Mouse (Mus musculus) heart, embryonic 10.5 days (tissue): ENCODE results near the gene Gatb. TPM values are rescaled to one million over a fixed set of nuclear protein-coding genes. Genes with fewer than 3 reads are reported as not detected.

Source experiments
- DNase-seq: peaks from one replicate; pipeline ENCODE4 v3.0.0-alpha.2; 2017; ENCODE audit warnings: low spot score
- H3K27ac ChIP-seq: fragments of 300-500 bp; sonication (generic); 2 replicates; pipeline ENCODE4 v1.5.1; 2016; ENCODE audit warnings: mild to moderate bottlenecking
- H3K27me3 ChIP-seq: fragments of 300-500 bp; sonication (generic); 2 replicates; pipeline ENCODE4 v1.6.1; 2016; ENCODE audit warnings: mild to moderate bottlenecking; ENCODE audit not compliant: poor library complexity, insufficient read depth, severe bottlenecking
- H3K36me3 ChIP-seq: fragments of 300-500 bp; sonication (generic); 2 replicates; pipeline ENCODE4 v1.6.1; 2016; ENCODE audit warnings: mild to moderate bottlenecking, moderate library complexity
- H3K4me1 ChIP-seq: fragments of 300-500 bp; sonication (generic); 2 replicates; pipeline ENCODE4 v1.6.1; 2016; ENCODE audit warnings: mild to moderate bottlenecking
- H3K4me3 ChIP-seq: fragments of 300-500 bp; sonication (generic); 2 replicates; pipeline ENCODE4 v1.5.1; 2016; ENCODE audit warnings: mild to moderate bottlenecking, moderate library complexity
- H3K9me3 ChIP-seq: fragments of 300-500 bp; sonication (generic); 2 replicates; pipeline ENCODE4 v1.6.1; 2016; ENCODE audit warnings: mild to moderate bottlenecking, moderate library complexity
- WGBS: fragments of 180-500 bp; shearing (Covaris S2); methylation state at CpG from one replicate; pipeline ENCODE4 v1.1.7; 2016; 5-methylcytosine and 5-hydroxymethylcytosine counted together
- polyA plus RNA-seq: library from polyadenylated mRNA; unstranded; fragments of >200 nt; fragmentation: Nextera tagmentation; extraction: Ambion mirVana; gene quantifications from 2 replicates; pipeline ENCODE4 v1.2.1, GENCODE M21; 2016

Gatb gene
- polyA plus RNA-seq, 1 experiment from 2014 or later, result 32.3 TPM

DNA sequence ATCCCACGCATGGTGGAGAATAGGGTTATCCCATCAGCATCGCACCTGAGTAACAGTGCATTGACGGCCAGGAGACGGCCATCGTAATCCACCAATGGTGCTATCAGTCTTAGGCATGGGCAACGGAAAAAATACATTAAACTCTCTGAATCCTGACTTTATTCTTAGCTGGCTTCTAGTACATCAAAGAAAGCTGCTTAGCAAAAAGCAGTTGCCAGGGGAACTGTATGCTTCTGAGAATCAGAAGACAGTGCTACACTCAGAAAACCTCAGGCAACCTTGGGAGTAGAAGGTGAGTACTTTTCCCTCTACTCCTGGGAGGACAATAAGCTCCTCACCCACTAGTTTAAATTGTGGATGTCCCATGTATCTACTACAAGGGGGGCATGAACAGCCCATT lies 93.8 kb downstream of the Gatb start:
- no peak for DNase-seq
- no peaks in the 10 kb centered on the region for H3K9me3 ChIP-seq
- 91% methylated on average over 6 of the region's 6 CpGs for WGBS
- peaks cover 44% of the 10 kb centered on the region for H3K4me1 ChIP-seq
- no peaks in the 10 kb centered on the region for H3K36me3 ChIP-seq
- H3K4me3 ChIP-seq, result no peak overlapping the region
- peak overlapping the region; percentile 42; the same call in 1 of the 2 replicates for H3K27ac ChIP-seq
- no peaks in the 10 kb centered on the region; the same call in 1 of the 2 replicates for H3K27me3 ChIP-seq

DNA sequence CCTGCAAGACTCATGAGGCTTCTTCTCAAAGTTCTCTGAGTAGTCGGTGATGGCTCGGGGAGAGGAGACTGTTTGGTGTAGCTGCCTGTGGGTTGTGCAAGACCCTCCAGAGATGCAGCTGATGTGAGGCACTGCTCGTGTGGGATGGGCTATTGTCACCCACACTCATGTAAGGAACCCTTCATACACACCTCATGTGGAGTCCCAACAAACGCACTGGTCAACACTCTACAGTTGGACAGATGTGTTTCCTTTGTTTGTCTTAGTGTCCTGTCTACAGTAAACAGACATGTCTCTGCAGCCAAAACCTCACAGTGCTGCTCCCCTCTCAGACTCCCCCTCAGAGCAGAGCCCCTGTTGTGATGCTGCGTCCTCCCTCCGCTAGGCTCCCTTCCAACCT lies 95.9 kb downstream of the Gatb start:
- H3K27ac ChIP-seq, result no peak overlapping the region
- H3K36me3 ChIP-seq, result no peaks in the 10 kb centered on the region
- no peak overlapping the region for H3K4me3 ChIP-seq
- H3K27me3 ChIP-seq, result no peaks in the 10 kb centered on the region
- DNase-seq, result no peak
- peaks cover 40% of the 10 kb centered on the region for H3K4me1 ChIP-seq
- H3K9me3 ChIP-seq, result no peaks in the 10 kb centered on the region
- 85% methylated on average over 6 of the region's 6 CpGs for WGBS

DNA sequence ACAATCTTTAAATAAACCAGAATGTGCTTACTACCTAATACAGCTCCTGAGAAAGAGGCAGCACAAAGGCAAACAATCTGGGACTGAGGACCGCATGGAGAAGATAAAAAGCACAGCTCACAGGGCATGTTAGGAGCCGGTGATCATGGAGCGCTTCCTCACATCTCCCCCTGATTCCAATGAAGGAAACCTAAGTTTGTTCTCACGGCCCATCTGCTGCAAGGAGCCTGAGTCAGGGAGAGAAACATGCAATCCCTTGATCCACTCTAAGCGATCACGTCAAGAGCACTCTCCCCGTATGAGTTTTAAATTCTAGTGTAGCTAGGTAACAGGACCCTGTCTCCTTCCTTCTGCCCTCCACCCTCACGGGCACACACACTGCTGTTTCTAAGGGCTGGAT lies 103.2 kb downstream of the Gatb start:
- Histone ChIP-seq H3K9me3 (no peaks in the 10 kb centered on the region), H3K27ac (no peak overlapping the region), H3K4me3 (no peak overlapping the region), H3K27me3 (0 out of 2 replicates have a peak, but pooled peaks cover 3% of the 10 kb centered on the region), H3K4me1 (peaks cover 39% of the 10 kb centered on the region), H3K36me3 (no peaks in the 10 kb centered on the region)
- 73% methylated on average over 8 of the region's 8 CpGs for whole genome bisulfite sequencing
- no peak for DNase-seq

DNA sequence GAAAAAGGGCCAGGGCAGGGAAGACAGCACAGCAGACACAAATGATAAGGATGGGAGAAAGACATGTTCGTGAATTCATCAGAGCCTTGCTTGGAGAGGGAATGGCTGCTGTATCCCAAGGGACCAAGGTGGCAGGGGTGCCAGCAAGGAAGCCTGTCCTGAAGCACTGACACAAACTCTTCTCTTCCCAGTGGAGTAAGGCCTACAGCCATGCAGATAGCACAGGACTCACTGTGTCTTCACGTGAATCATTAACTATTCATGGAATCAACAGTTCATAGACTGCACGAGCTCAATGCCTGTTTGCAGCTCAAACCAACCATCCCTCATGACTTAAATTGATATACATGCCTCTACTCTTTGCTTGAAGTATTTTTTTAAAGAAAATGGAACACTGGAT lies 104.0 kb downstream of the Gatb start:
- H3K27ac ChIP-seq, result 0 out of 2 replicates have a peak overlapping the region, but pooled peaks have one; percentile 1
- no peaks in the 10 kb centered on the region for H3K9me3 ChIP-seq
- DNase-seq, result no peak
- H3K36me3 ChIP-seq, result no peaks in the 10 kb centered on the region
- H3K4me3 ChIP-seq, result no peak overlapping the region
- peaks cover 31% of the 10 kb centered on the region for H3K4me1 ChIP-seq
- 0 out of 2 replicates have a peak, but pooled peaks cover 3% of the 10 kb centered on the region for H3K27me3 ChIP-seq
- WGBS, result 72% methylated on average over 3 of the region's 3 CpGs

GRCm38 (mm10) chr3:85679312-85679933 lies 105.5 kb downstream of the Gatb start:
- peaks cover 23% of the 10 kb centered on the region; the same call in 1 of the 2 replicates for H3K4me1 ChIP-seq
- H3K36me3 ChIP-seq, result no peaks in the 10 kb centered on the region
- H3K27ac ChIP-seq, result peak overlapping the region; percentile 22; the same call in 1 of the 2 replicates
- H3K4me3 ChIP-seq, result no peak overlapping the region
- H3K9me3 ChIP-seq, result no peaks in the 10 kb centered on the region
- DNase-seq, result no peak
- 0 out of 2 replicates have a peak, but pooled peaks cover 3% of the 10 kb centered on the region for H3K27me3 ChIP-seq
- WGBS, result 62% methylated on average over 8 of the region's 8 CpGs

GRCm38 (mm10) chr3:85679960-85680359 lies 106.0 kb downstream of the Gatb start:
- Histone ChIP-seq H3K27me3 (0 out of 2 replicates have a peak, but pooled peaks cover 3% of the 10 kb centered on the region), H3K27ac (peak overlapping the region; percentile 22; the same call in 1 of the 2 replicates), H3K4me3 (no peak overlapping the region), H3K36me3 (no peaks in the 10 kb centered on the region), H3K4me1 (peaks cover 28% of the 10 kb centered on the region; the same call in 1 of the 2 replicates), H3K9me3 (no peaks in the 10 kb centered on the region)
- 82% methylated on average over 5 of the region's 5 CpGs for WGBS
- DNase-seq, result no peak

DNA sequence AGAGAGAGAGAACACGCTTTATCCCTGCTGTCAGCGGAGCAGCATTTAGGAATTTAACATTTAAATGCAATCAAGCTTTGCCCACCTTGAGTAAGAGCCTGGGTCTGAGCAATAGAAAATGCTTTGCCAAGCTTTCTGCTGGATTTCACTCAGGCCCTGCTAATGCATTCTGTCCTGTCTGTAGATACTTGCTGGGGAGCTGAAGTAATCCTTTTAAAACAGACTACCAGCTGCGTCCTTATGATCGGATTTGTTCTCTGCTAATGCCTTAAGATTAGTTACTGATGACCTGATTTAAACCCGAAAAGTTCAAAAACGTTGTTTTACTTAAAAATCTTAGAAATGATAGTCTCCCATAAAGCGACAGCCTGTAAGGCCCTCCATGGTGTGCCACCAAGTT lies 107.2 kb downstream of the Gatb start:
- 0 out of 2 replicates have a peak, but pooled peaks cover 3% of the 10 kb centered on the region for H3K27me3 ChIP-seq
- WGBS, result 82% methylated on average over 7 of the region's 7 CpGs
- no peaks in the 10 kb centered on the region for H3K9me3 ChIP-seq
- no peak overlapping the region for H3K27ac ChIP-seq
- no peaks in the 10 kb centered on the region for H3K36me3 ChIP-seq
- H3K4me3 ChIP-seq, result no peak overlapping the region
- no peak for DNase-seq
- peaks cover 26% of the 10 kb centered on the region; the same call in 1 of the 2 replicates for H3K4me1 ChIP-seq

DNA sequence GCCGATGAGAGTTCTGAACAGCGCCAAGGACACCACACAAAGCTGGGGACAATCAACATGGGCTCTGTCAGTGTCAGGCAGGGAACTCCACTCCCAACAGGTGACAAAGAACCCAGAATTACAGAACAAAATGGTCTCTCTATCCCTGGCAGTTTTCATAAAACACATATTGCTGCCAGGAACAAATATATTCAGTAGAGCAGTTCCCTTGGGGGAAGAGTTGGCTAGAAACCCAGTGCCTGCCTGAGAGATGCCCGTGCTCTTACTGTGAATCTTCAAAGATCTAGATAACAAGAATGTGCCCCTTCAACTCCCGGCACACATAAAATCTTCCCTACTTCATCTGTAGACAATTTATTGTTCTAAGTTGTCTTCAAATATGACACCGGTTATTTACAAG lies 109.7 kb downstream of the Gatb start:
- no peak overlapping the region for H3K4me3 ChIP-seq
- WGBS, result 87% methylated on average over 5 of the region's 5 CpGs
- no peak for DNase-seq
- H3K36me3 ChIP-seq, result no peaks in the 10 kb centered on the region
- H3K4me1 ChIP-seq, result peaks cover 17% of the 10 kb centered on the region; the same call in 1 of the 2 replicates
- H3K9me3 ChIP-seq, result no peaks in the 10 kb centered on the region
- no peaks in the 10 kb centered on the region for H3K27me3 ChIP-seq
- H3K27ac ChIP-seq, result no peak overlapping the region

DNA sequence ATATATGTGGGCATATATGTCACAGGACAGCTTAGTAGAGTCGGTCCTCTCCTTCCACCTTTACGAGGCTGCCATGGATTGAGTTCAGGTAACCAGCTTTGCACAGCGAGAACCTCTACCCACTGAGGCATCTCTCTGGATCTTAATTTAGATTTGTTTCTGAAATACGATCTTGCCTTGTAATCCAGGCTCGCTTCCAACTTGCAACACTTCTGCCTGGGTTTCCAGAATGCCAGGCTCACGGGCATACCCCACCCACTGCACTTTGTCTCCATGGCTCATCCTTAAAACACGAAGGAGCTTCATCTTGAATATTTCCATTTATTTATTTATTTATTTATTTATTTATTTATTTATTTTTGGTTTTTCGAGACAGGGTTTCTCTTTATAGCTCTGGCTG lies 111.4 kb downstream of the Gatb start:
- no peaks in the 10 kb centered on the region for H3K9me3 ChIP-seq
- no peak for DNase-seq
- H3K36me3 ChIP-seq, result no peaks in the 10 kb centered on the region
- H3K4me3 ChIP-seq, result no peak overlapping the region
- WGBS, result 84% methylated on average over 8 of the region's 8 CpGs
- no peak overlapping the region for H3K27ac ChIP-seq
- H3K4me1 ChIP-seq, result peaks cover 10% of the 10 kb centered on the region; the same call in 1 of the 2 replicates
- no peaks in the 10 kb centered on the region for H3K27me3 ChIP-seq

DNA sequence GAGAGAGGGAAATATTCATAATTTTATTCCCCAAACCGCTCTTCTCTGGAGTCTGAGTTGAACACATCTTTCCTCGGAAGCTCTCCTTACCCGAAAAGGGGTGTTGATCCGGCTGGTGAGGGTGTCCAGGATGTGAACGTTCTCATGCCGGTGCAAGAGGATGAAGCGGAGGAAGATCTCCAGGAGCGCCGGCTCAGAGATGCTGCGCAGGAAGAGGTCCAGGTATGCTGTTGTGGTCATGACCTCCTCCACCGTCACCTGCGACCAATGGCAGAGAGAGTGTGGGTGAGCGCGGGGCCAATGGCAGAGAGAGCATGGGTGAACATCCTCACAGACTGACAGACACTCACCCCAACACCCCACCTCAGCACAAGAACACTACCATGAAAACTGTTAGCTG lies 114.4 kb downstream of the Gatb start:
- peak; percentile 62 for DNase-seq
- no peaks in the 10 kb centered on the region for H3K9me3 ChIP-seq
- 94% methylated on average over 14 of the region's 14 CpGs for WGBS
- no peak overlapping the region for H3K4me3 ChIP-seq
- H3K4me1 ChIP-seq, result 0 out of 2 replicates have a peak, but pooled peaks cover 4% of the 10 kb centered on the region
- no peaks in the 10 kb centered on the region for H3K36me3 ChIP-seq
- H3K27me3 ChIP-seq, result no peaks in the 10 kb centered on the region
- H3K27ac ChIP-seq, result no peak overlapping the region

DNA sequence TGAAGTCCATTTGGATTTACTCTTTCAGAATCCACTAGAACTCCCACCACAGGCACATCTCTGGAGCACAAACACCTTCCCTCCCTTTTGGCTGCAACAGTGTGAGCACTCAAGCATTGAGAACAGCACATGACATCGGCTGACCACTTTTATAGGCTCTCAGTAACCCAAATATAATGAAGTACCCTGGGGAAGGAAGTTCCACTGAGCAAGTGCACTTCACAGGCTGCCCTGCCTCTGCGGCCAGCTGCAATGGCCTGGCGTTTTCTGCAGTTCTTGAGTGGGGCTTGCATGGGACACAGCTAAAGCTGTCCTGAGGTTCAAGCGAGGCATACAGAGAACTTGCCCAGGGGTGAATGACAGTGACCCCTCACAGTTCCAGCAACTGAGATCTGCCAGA lies 117.2 kb downstream of the Gatb start:
- Histone ChIP-seq H3K27me3 (no peaks in the 10 kb centered on the region), H3K4me1 (0 out of 2 replicates have a peak, but pooled peaks cover 3% of the 10 kb centered on the region), H3K27ac (no peak overlapping the region), H3K9me3 (no peaks in the 10 kb centered on the region), H3K4me3 (no peak overlapping the region), H3K36me3 (no peaks in the 10 kb centered on the region)
- WGBS, result 79% methylated on average over 4 of the region's 4 CpGs
- DNase-seq, result no peak

- Histone ChIP-seq H3K4me3 (no peak overlapping the region), H3K27me3 (no peaks in the 10 kb centered on the region), H3K36me3 (no peaks in the 10 kb centered on the region), H3K4me1 (0 out of 2 replicates have a peak, but pooled peaks cover 3% of the 10 kb centered on the region), H3K27ac (no peak overlapping the region), H3K9me3 (no peaks in the 10 kb centered on the region)
- WGBS, result 45% methylated on average over 3 of the region's 3 CpGs
- peak; percentile 38 for DNase-seq
These were observed 119.1 kb downstream of the Gatb start for GRCm38 (mm10) chr3:85693013-85693412.

GRCm38 (mm10) chr3:85695056-85695455 lies 121.1 kb downstream of the Gatb start:
- Histone ChIP-seq H3K4me3 (no peak overlapping the region), H3K27ac (no peak overlapping the region), H3K4me1 (0 out of 2 replicates have a peak, but pooled peaks cover 3% of the 10 kb centered on the region), H3K36me3 (no peaks in the 10 kb centered on the region), H3K9me3 (no peaks in the 10 kb centered on the region), H3K27me3 (no peaks in the 10 kb centered on the region)
- DNase-seq, result no peak
- 84% methylated on average over 3 of the region's 3 CpGs for WGBS
